Mouse (Mus musculus) left cerebral cortex, postnatal 10 days (tissue): ENCODE measurements around the gene Capn2. TPM values are rescaled to one million over a fixed set of nuclear protein-coding genes. Genes with fewer than 3 reads are reported as not detected.
A peak's percentile ranks its signal among the peaks of the same experiment; 100 is the strongest.

Experiments used
- DNase-seq, 2 experiments: peaks; one replicate each; pipeline ENCODE4 v3.0.0; 2021 to 2022; ENCODE audit warnings: low spot score in 2 of 2, mixed read lengths in 1 of 2; ENCODE audit errors: extremely low spot score in 1 of 2
- intact Hi-C: fragments of 180-260 bp; cut with DNase I; formaldehyde crosslinking; loops from one replicate; pipeline ENCODE4 v1.15.1; 2025
- total RNA-seq, 2 experiments: library from RNA; stranded (reverse); gene quantifications; 2 replicates each; pipeline ENCODE4 v1.2.3; 2021

Capn2 gene
- total RNA-seq, result 10 to 100 TPM; 59.9 to 64.6 TPM

DNA sequence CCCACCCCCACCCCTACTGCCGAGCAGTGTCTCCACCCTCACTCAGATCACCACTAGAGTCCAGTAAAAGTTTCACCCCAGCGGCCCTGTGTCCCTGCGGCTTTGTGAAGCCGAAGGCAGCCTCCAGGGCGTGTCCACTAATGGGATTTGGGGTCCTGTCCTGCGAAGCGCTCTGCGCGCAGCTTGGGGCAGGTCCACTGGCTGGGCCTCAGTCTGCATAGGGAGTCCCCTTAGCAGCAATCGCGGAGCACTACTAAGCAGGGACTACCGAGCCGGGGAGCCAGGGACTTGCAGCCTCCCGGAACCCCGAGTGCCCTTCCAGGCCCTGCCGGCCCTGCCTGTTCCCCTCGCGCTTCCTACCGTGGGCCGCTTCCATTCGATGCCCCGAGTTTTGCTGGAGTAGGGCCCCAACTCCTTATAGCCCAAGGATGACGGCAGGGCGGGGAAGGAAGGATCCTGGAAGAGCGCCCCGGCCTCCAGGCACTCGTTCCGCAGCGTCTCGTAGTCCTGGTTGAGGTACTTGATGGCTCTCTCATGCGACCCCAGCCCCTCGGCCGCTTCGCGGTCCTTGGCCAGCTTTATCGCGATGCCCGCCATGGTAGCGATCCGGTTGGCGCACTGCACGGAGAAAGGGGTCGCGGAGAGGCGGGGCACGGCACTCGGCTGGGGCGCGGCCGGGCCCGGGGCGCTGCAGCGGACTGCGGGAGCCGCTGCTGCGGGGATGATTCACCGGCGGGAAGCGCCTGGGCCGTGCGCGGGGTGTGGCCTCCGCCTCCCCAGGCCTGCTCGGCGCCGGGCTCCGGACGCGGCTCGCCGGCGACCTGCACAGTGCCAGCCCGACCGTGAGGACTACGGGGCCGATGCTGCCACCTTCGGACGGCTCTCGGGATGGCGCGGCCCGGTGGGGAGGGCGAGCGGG is at the start of gene Capn2:
Gene Capn2, minus strand, starts transcription at position 851 of the 919 bp plus-strand sequence.
- peak; percentile 66 to 91 for DNase-seq
- intact Hi-C loops, result loop anchor here (2.0 kb wide), 1 partner anchor 26 kb away; no protein-coding TSS in a partner anchor

DNA sequence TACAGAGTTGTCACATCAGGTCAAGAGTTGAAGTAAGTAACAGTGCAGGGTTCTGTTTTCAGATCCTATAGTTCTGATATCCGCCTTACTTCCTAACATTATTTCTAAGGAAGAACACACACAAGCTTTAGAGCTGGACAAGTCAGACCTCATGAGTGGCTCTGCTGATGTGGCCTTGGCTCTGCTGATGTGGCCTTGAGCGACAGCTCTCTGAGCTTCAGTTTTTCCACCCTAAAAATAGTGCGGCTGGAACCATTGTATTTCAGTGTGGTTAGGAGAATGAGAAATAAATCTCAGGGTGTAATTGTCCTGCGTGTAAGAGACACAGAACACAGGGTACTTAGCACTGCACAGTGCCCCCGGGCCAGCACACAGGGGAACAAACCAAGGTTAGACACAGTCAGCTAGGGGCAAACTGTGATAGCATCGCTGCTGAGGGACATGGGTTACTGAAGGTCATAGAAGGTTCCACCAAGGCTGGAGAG is 48.0 kb upstream of the Capn2 start:
- no peak for DNase-seq
- intact Hi-C loops, result loop anchor here (10.0 kb wide), 2 partner anchors 199 to 229 kb away; partner anchors contain the start of gene Susd4

DNA sequence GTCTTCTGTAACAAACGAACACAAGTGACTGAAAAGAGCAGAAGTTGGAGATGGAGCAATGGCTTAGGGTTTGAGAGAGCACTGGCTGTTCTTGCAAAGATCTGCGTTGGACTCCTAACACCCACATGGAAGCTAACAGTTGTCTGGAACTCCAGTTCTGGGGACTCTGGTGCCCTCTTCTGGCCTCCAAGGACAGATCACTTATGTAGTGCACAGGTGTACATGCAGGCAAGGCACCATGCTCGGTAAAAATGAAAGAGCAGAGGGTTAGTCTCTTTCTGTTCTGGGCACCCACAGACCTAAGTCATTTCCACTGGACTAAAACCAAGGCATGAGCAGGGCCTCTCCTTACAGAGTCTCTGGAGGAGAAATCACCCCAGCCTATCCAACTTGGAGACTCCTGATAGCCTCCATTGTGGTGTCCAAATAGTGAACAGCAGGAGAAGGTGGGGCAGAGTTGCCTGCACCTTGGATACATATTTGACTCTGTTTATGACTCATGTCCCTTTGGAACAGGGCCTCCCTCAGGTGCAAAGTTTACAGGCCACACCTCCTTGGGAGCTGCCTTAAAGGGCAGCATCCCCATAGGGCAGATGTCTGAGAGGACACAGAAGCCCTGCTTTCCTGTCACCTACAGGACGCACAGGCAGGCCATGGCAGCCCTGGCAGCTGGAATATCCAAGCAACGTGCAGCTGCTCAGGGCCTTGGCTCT is 47.2 kb upstream of the Capn2 start, which contains the start of gene Capn8:
Gene Capn8, plus strand, starts transcription at position 600 of the 713 bp plus-strand sequence.
- intact Hi-C loops, result loop anchor here (5.0 to 10.0 kb wide), 3 partner anchors 93 to 230 kb away; partner anchors contain the start of gene Susd4
- DNase-seq, result no peak

DNA sequence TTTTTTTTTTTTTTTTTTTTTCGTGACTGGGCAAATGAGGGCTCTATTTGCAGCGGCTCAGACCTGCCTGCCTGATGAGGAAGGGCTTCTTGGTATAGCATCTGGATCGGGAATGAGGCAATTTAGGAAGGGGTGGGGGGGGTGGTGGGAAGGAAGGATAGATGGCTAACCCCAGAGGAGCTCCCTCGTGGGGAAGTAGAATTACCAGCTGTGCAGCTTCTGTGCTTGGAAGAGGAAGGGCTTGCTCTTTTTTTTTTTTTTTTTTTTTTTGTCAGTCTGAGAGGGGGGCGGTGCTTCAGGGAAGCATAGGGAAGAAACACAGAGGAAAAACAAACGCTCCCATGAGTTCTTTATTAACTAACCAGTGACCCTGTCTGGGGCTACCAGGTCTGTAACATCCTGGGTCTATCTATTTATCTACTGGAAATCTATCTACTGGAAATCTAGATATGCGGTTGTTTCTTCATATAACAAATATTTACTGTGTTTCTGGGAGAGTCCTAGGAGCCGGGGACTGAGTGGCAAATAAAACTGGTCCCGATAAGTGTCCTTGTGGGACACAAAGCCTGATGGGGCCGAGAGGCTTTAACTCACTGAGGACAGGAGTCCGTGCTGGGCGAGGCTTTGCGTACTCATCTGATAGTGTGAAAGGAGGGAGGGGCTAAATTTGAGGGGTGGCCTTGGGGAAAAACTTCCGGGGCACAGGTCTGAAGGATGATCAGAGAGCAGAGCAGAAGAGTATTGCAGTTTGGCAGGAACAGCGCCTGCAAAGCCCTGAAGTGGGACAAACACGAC is 45.4 kb upstream of the Capn2 start:
- intact Hi-C loops, result loop anchor here (5.0 to 10.0 kb wide), 3 partner anchors 95 to 232 kb away; partner anchors contain the start of gene Susd4
- DNase-seq, result no peak

DNA sequence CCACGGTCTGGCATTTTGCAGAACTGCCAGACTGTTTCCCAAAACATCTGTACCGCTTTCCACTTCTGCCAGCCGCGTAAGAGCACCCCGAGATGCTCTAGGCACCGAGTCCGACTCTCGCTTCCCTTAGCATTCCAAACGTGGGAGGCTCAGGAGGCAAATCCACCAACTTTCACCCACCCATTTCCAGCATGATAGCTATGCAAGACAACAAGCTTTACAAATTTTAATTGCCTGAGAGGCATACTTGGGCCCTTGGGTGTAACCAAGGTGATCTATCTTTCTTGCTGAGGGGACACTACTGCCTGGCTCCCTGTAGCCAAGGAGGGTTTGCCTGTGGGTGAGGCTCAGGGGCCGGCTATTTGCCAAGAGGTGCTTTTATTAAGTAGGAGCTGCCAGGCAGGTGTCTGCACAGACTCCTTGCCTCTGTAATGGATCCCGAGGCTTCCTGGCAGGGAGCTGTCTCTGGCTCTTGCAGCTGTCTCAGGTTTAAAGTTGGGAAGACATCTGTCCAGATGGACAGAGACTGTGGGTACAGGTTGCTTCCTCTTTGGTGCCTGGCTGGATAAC is 44.6 kb upstream of the Capn2 start:
- no peak for DNase-seq
- intact Hi-C loops, result loop anchor here (2.0 to 10.0 kb wide), 4 partner anchors 95 to 399 kb away; partner anchors contain the start of gene Susd4

DNA sequence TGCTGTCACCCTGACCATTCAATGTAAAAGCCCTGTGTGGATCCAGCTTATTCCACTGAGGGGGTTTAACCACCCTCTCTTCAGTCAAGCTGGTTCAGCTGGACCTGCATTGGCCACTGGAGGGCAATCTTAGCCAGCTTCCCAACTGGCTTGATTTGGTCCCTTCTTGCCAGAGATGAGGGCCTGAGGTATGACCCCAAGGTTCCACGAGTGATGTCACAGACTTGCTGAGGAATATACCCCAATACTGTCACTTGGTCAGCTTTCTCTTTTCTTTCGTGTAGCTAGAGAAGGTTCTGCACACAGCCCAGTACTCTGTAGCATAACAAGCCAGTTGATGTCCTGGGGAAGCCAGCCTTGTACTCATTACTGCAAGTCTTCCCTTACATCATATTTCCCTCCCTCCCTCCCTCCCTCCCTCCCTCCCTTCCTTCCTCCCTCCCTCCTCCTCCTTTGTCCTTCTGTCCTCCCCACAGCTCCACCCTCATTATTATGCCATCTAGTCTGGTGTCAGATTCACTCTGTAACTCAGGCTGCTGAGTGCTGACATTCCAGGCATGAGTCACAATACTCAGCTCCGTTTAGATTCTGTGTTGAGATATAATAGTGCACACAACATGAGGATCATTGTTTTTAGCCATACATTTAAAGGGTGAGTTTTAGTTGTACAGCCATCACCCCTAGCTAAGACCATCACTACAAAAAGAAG is 43.1 kb upstream of the Capn2 start:
- intact Hi-C loops, result loop anchor here (2.0 to 10.0 kb wide), 4 partner anchors 97 to 400 kb away; partner anchors contain the start of gene Susd4
- DNase-seq, result peak; percentile 39 to 64

DNA sequence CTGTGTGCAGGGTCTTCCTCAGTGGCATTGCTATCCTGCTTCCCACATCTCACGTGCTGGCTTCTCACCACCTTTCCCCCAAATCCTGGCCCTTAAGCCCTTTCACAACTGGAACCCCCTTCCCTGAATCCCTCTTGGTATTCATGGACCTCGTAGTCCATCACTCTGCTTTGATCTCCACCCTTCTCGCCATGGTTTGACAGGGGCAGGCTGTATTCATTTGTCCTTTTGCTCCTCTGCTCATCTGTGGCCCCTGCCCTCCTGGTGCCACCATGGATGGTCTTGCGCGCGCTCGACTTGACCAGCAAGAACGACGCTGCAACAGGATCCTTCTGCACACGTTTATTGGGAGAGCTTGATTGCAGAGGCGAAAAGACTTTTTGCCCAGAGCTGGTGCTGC is 42.1 kb upstream of the Capn2 start:
- DNase-seq, result no peak
- intact Hi-C loops, result loop anchor here (5.0 kb wide), 1 partner anchor 678 kb away; no protein-coding TSS in a partner anchor

DNA sequence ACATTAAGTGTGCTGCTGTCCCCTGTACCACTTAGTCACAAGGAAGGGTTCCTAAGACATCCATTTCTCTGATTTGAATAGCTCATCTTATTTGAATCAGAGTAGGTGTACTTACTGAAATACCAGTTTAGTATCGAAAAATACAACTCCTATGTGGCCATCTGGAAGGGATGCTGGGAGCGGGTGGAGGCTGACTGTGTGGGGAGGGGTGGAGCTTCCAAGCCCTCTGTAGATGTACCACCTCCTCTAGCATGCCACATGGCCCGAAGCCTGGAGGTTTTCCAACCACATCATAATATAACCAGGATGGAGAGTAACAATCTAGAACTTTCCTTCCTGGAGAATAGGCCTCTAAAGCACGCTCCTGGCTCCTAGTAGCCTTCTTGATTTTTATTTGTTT is 40.9 kb upstream of the Capn2 start:
- intact Hi-C loops, result loop anchor here (5.0 kb wide), 1 partner anchor 679 kb away; no protein-coding TSS in a partner anchor
- no peak for DNase-seq

DNA sequence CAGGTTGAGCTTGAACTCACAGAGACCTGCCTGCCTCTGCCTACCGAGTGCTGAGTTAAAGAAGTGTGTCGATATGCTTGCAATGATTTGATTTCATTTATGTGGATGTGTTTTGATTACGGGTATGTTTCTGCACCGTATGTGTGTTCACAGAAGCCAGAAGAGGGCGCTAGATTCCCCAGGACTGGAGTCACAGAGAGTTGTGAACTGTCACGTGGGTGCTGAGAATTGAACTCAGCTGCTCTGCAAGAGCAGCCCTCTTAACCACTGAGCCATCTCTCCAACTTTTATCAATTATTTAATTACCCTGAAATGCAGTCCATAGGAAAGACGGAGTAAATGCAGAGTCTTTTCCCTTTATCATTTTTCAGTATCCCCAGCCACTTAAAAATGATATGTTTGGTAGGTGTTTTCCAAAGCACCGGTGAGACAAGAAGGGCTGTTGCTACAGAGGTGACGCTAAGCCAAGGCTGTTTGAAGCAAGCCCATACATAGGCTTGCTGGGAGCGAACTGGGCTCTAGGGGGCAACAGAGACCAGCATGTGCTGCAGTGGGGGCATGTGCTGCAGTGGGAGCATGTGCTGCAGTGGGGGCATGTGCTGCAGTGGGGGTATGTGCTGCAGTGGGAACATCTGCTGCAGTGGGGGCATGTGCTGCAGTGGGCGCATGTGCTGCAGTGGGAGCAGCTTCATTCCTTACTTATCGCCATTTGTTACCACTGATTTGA is 36.4 kb upstream of the Capn2 start:
- intact Hi-C loops, result no loop called here
- DNase-seq, result peak in 1 of 2 experiments; percentile 68

DNA sequence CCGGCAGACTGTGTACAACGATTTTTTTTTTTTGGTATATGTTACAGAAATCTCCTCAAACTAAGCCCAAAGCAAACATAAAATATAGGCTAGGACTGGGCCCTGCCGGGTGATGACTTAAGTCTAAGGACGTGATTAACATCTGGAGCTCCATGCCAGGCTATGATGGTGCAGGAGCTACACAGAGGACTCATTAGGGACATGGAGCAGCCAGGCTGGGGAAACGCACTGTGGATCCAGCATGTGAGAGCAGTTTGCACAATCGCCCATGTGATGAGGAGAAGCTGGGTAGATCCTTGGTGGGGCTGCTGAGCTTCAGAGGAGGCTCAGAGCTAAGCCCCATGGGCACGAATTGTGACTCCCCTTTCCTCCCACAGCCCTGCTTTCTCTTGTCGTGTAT is 33.4 kb upstream of the Capn2 start:
- intact Hi-C loops, result no loop called here
- DNase-seq, result peak in 1 of 2 experiments; percentile 5

DNA sequence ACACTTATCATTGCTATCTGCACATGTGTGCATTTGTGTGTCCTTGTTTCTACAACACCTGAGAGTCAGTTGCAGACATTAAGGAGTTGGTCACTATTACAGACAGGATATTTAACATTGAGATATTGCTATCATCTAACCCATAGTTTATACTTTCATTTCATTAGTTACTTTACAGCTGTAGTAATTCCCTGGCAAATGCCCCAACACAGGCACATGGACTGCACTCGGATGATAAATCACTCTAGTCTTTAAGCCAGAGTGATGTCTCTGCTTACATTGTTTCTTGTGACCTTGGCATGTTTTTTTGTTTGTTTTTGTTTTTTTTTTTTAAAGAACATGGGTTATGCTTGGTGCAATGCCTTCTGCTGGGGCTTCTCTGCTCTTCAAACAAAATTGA is 26.5 kb upstream of the Capn2 start:
- intact Hi-C loops, result no loop called here

DNA sequence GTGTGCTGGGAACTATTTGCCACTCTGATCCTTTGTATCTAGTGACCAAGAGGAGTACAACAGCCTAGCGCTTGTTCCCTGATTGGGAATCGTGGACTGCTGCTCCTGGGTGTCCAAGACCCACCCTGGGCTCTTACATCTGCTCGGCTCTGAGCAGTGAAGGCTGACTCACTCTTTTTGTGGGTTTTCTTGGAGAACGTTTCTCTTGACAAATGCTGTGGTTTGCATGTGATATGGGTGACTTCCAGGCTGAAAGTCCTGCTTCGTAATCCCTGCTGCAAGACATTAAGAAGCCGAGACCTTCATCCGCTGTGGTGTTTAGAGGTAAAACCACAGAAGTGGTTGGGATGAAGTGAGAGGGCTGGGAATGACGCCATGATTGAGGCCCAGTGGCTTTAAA is 25.7 kb upstream of the Capn2 start:
- intact Hi-C loops, result no loop called here
- DNase-seq, result no peak

More for the DNA sequence above, 26.5 kb upstream of the Capn2 start:
- DNase-seq, result no peak

DNA sequence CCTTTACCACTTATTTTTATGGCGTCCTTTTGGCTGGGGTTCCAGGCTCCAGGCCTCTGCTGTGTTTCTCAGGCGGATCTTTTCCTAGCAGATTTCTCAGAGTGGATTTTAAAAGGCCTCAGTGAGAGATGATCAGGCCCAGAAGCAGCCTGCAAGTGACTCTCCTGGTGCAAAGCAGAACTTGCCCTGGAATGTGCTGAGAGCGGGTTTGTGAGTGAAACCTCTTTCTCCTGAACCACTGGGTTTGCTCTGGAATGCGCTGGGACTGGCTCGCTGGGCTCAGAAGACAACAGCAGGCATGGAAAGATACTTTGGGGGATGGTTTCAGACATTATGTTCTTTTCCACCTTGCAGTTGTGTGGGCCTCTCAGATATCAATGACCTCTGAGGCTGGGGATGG is 24.7 kb upstream of the Capn2 start:
- intact Hi-C loops, result no loop called here
- peak in 1 of 2 experiments; percentile 10 for DNase-seq

DNA sequence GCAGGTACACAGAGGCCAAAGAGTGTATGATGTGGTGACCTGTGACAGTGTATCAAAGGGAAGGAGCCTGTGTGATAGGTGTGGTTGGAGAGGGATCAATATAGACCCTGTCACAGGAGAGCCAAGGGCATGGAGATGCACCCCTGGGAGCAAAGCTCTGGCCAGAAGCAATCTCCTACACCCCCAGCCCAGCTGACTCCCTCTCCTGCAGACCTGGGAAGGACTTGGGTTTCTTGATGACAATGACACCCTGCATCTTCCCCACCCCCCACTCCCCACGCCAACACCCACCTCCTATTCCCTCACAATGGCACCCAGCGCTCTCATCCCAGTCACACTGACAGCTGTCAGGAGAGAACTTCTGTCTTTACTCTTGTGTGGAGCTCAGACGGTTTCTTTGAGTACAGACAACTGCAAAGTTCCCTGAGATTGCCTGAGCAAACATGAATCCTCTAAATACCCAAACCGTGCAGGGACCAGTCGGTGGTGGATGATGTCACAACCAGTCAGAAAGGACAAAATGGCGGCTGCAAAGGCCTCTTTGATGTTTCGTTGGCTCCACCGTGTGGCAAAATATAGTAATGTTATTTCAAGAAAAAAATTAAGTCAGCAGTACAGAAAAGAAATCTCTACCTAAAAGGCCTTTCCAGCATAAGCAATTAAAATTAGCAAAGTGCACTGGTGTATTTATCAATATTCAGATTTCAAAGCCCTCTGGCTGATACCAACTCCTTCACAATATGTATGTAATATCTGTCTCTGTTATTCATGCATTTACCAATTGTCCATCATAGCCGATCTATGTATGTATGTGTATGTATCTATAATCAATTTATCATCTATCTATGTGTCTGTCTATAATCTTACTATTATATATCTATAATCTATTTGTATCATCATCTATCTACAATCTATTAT is 21.9 kb upstream of the Capn2 start:
- DNase-seq, result peak; percentile 78 to 90
- intact Hi-C loops, result loop anchor here (2.0 to 10.0 kb wide), 3 partner anchors 50 to 654 kb away; partner anchors contain the start of gene Srp9

DNA sequence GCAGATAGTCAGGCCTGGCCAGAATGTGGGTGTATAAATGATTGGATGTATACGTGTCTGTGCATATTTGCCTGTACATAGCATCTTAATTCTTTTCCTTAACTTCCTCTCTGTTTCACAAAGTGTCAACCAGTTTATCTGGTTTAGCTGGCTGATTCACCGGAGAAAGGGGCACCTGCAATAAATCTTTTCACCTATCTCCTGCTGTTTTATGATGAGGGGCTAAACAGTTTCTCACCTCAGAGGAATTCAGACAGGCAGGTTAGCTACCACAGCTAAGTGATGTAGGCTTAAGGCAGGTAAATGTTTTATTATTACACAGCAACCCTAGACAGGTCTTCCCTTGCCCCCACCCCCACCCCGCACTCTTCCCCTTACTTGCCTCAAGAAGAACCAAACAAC is 17.7 kb upstream of the Capn2 start:
- no peak for DNase-seq
- intact Hi-C loops, result loop anchor here (10.0 kb wide), 2 partner anchors 410 to 650 kb away; partner anchors contain the start of gene Srp9

DNA sequence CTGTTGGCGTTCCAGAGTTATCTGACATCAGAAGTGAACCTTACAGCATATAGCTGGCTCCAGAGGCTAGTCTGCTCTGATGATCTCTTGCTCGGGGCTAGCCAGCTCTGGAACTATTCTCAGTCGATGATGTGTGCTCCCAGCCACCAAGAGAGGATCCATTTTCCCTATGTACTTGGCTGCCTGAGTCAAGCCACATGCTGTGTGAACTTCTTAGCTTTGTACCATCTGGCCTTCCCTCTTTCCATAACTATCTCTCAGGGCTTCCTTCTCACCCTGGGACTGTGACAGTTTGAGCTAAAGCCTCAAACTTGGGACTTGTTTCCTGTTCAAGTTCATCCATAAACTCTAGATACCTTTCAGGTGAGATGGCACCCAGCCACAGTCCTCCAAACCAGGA is 16.2 kb upstream of the Capn2 start:
- DNase-seq, result no peak
- intact Hi-C loops, result loop anchor here (10.0 kb wide), 2 partner anchors 409 to 649 kb away; partner anchors contain the start of gene Srp9
